Mouse (Mus musculus): ENCODE data around the gene Itih4.

Itih4 gene

DNA sequence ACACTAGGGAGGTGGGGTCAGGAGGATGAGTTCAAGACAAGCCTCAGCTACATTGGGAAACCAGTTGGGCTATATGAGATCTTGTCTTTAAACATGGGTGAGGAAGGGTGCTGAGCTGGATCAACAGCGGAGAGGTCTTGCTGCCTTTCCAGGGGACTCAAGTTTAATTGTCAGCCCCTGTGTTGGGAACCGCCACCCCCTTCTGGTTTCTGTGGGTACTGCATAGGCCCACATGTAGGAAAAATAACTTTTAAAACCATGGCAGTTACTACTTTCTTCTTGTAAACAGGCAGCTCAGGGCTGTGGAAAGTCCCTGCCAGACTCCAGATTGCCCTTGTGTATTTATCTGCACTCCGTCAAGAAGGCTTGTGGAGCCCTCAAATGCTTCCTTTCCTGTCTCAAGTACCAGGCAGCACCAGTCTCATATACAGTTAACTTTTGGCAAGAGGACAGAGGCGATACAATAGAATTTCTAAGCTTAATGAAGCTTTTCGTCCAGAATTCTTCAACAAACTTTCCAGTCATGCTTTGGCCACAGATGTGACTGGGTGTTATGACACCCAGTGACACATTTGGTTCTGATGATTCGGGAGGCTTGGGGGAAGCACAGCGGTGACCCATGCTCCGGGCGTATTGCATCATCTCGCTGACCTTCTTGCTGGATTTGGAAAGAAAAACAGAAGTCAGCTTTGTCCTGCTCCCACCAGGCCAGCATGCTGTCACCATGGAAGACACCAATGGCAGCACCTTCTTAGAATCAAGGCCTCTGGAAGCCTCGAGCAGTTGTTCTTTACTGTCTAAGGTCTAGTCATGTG, 57.8 kb downstream of the Itih4 start:
- peak; percentile 49 for DNase-seq (ENCODE audit: low spot score)

DNA sequence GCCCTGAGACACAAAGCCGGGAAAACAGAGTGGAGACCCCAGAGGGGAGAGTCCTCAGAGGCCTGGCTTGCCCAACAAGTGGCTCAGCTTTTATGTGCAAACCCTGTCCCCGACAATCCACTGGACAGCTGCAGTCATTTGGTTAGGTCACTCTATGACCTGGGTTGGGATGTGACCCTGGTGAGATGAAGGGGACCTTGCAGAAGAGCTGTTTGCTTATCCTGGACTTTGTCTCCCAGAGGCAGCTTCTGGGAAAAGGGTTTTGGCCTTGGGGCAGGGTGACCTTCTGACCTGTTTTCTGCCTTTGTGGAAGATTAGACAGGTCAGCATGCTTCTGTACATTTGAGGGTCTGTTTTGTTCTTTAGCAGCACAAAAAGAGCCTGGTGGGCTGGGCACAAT, 58.5 kb downstream of the Itih4 start:
- no peak for DNase-seq (ENCODE audit: low spot score)

DNA sequence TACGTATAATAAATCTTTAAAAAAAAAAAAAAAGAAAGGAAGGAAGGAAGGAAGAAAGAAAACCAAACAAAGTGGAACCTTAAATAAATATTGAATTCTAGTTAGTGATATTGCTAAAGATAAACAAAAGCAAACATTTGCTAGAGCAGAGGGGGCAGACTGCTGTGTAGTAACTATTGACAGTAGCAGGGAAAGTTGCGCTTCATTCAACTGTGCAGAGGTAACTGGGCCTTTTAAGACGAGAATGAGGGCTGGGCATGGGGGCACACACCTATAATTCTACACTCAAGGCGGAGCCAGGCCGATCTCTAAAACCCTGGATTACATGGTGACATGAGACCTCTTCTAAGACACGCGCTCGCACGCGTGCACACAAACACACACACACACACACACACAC, 63.7 kb downstream of the Itih4 start:
- DNase-seq (ENCODE audit: low spot score), result no peak

DNA sequence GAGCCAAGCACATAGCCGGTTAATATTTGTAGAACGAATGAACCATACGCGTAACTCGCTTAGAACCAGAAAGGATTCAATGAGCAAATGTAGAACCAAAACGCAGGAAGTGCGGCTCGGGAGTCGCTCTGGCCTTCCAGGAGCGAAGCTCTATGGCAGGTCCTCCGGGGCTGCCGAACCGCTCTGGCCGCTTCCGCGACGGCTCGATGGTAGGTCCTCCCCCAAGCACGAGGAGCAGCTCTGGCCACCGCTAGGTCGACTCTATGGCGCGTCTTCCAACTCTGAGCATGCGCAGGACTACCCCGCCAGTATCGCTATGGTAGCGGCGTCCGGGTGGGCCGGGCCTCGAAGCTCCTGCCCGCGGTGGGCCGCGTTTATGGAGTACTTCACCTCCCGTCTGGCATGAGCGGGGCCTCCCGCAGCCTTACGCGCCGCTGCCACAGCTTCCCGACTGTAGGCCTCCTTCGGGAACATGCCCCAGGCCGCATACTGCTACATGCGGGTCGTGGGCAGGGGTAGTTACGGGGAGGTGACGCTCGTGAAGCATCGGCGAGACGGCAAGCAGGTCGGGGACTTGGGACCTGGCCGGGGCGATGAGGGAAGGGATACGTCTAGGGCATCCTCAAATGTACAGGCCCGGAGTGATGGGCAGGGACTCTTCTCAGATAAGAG, 65.0 kb downstream of the Itih4 start, which contains the start of gene Nek4:
TSS of gene Nek4 (plus strand) at position 224 of the 672 bp plus-strand sequence.
- DNase-seq (ENCODE audit: low spot score), result peak; percentile 99
